Mouse (Mus musculus): ENCODE results near the gene Ldoc1.

The Ldoc1 gene

GRCm38 (mm10) chrX:61709302-61710033 is at the start of gene Ldoc1:
Ldoc1 (plus strand) TSS chrX:61709497.
- DNase-seq, result no peak

- DNase-seq, result no peak
Measured at GRCm38 (mm10) chrX:61710131-61710530, 834 bp downstream of the Ldoc1 start.

DNA sequence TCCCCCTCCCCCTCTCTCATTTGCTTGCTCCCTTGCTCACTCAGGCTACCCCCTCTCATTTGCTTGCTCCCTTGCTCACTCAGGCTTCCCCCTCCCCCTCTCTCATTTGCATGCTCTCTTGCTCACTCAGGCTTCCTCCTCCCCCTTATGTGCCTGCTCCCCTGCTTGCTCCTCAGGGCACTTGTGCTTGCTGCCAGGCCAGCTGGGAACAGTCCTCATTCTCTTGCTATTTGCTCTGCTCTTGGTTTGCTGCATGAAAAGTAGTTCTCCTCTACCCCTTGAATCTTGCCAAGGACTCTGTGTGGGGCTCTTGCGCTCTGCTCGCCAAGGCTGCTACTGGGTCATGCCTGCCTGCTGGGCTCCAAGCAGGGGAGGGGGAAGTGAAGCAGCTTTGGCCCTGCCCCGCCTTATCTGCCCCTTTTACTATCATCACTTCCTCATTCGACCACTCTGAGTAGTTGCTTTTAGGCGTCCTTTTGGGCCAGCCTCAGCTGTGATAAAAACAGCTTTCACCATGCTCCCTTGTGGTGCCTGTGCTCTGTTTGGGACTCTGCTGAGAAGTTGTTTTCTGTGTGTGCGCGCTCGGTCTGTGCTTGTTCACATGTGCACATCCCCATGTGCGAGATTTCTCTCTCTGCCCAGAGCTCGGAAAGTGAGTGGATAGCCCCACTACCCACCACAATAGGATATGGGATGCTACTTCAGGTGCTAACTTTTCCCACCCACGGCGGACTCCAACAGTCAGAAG is 13.2 kb downstream of the Ldoc1 start:
- no peak for DNase-seq

DNA sequence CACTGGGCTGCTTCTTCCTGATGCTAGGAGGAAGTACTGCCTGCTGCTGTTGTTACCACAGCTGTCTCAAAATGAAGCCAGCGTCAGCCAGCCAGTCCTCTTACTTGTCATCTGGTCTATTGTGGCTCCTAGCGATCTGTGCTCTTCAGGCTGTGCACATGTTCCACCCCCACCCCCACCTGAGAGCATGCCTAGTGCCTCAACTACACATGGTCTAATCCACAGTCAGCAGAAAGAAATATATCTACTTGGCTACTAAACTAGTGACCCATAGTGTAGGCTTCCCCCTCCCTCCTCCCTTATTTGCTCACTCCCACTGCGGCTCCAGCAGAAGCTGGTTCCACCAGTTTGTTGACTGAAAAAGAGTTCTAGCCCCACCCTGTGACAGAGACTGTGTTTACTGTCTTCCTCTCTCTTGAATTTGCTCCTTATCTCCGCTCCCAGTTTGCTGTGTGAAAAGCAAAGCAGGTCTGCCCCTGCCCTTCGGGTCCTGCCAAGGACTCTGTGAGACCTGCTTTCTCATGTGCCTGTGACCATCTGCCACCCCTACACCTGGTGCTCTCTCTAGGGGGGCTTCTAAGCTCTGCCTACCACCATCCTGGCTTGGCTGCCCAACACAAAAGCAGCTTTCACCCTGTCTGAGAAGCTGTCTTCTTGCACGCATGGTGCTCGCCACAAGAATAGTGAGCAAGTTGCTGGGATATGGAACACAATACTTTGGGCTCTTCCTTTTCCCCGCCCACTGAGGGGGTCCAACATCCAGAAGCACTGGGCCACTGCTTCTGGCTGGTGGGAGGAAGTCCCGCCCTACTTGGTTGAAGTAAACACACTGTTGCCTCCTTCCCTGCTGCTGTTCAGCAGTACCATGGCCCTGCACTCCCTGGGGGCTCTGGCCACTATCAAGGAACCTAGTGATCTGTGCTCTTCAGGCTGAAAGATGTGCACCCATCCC is 14.0 kb downstream of the Ldoc1 start:
- no peak for DNase-seq

GRCm38 (mm10) chrX:61727516-61728310 is 18.4 kb downstream of the Ldoc1 start:
- DNase-seq, result no peak
